Mouse (Mus musculus) cortical plate, adult 2 months (tissue): ENCODE results near the gene Rab15.

Experiments
- CTCF ChIP-seq: fragments of 200-500 bp; IDR thresholded peaks from 2 replicates; pipeline ENCODE4 v1.5.1; 2011; ENCODE audit warnings: mild to moderate bottlenecking, control low read depth, low read length; ENCODE audit not compliant: insufficient read depth; ENCODE audit errors: extremely low read depth
- POLR2A ChIP-seq: fragments of 200-500 bp; IDR thresholded peaks from 2 replicates; pipeline ENCODE4 v1.6.1; 2011; ENCODE audit warnings: mild to moderate bottlenecking, low read length, control low read depth; ENCODE audit not compliant: insufficient read depth; ENCODE audit errors: extremely low read depth

GRCm38 (mm10) chr12:76798008-76798720 is 24.5 kb downstream of the Rab15 start:
- TF ChIP-seq POLR2A (no peak), CTCF (no peak)
